Mouse (Mus musculus): ENCODE measurements around the gene Usp35.

- TF ChIP-seq CTCF (IDR thresholded peaks at IDR 0.05; ENCODE audit: low read depth, low read length) = no peak
- no peak for TF ChIP-seq TAL1 (conservative IDR thresholded peaks at IDR 0.05; ENCODE audit: low read depth, low read length)
- no peak for TF ChIP-seq POLR2AphosphoS5 (IDR thresholded peaks at IDR 0.05; ENCODE audit: insufficient replicate concordance, low read depth, low read length)
- TF ChIP-seq GATA2 (IDR thresholded peaks at IDR 0.05; ENCODE audit: borderline replicate concordance, low read depth, low read length) = no peak
- no peak for TF ChIP-seq GATA1 (IDR thresholded peaks at IDR 0.05; ENCODE audit: borderline replicate concordance, low read length)
These were observed 44.1 kb upstream of the Usp35 start for GRCm38 (mm10) chr7:97375906-97376305.

Data from G1E (cell line).